Mouse (Mus musculus): ENCODE results near the gene Slc41a2. TPM values are rescaled to one million over a fixed set of nuclear protein-coding genes. Genes with fewer than 3 reads are reported as not detected.
A peak's percentile ranks its signal among the peaks of the same experiment; 100 is the strongest.

The Slc41a2 gene
- polyA plus RNA-seq, 1 experiment from 2014 or later = 5.5 TPM

DNA sequence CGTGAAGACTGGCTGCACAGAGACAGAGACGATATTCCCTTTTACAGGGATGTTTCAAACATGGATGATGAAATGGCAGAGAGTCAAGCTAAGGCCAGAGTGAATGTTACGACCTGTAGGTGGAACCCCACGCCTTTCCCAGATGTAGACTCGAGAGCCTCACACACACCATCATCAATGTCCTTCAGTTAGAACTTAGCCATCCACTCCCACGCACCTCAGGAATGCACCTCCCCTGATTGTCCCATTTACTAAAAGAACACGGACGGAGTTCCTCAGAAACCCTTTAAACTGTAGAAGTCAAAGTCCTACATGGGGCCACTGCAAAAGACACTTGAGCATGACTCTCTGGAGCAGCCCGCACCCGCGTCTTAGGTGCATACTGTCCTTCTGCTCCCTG lies 46.0 kb downstream of the Slc41a2 start:
- H3K27ac ChIP-seq = no peak overlapping the region
- WGBS = 90% methylated on average over 11 of the region's 11 CpGs
- ATAC-seq (ENCODE audit: low FRiP score) = no peak

DNA sequence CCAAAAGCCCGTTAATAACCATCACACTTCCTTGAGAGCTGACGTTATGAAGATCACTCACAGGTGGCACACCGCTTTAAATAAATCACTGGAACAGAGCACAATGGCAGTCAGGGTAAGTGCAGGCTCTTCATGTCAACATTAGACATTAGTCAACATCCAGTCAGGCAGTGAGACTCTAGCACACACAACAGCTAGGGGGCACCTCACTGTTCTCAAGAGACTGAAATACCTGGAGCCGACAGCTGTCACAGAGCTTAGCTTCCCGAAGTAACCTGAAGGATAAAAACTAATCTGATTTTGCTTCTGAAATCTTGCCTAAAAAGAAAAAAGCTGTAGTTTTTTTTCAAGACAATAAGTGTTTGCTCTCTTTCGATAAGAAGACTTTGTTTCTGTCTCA lies 49.9 kb downstream of the Slc41a2 start:
- Histone ChIP-seq H3K4me2 (no peak overlapping the region), H3K9ac (no peak overlapping the region), H3K4me3 (no peak overlapping the region), H3K27me3 (no peaks in the 10 kb centered on the region), H3K36me3 (peaks cover under 1% of the 10 kb centered on the region; the same call in 1 of the 2 replicates), H3K4me1 (replicated peaks) (0 out of 2 replicates have a peak, but pooled peaks cover 11% of the 10 kb centered on the region), H3K9me3 (no peaks in the 10 kb centered on the region), H3K27ac (no peak overlapping the region)
- no peak for ATAC-seq (ENCODE audit: low FRiP score)
- 71% methylated on average over 6 of the region's 6 CpGs for WGBS

More for the DNA sequence above, 46.0 kb downstream of the Slc41a2 start:
- Histone ChIP-seq H3K9me3 (no peaks in the 10 kb centered on the region), H3K4me3 (no peak overlapping the region), H3K36me3 (no peaks in the 10 kb centered on the region; the same call in 1 of the 2 replicates), H3K27me3 (peaks cover 6% of the 10 kb centered on the region; the same call in 1 of the 2 replicates), H3K4me1 (replicated peaks) (no peaks in the 10 kb centered on the region), H3K4me2 (no peak overlapping the region), H3K9ac (no peak overlapping the region)

DNA sequence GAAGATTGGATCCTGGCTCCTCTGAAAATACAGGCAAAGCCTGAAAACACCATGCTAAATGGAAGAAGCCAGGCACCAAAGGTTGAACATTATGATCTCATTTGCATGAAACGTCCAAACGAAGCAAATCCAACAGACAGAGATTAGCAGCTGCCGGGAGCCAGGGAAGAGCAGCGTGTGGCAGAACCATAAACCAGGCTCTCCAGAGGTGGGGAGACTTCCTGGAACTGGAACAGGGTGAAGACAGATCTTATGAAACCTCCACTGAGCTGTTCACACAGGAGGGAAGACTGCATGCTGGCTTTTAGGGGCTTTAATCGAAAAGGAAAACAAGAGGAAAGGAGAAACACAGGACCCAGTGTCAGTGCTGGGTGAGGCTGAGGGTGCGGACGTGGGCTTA lies 51.3 kb downstream of the Slc41a2 start:
- ATAC-seq (ENCODE audit: low FRiP score) = no peak
- 63% methylated on average over 7 of the region's 7 CpGs for WGBS
- Histone ChIP-seq H3K27ac (no peak overlapping the region; the same call in 1 of the 2 replicates), H3K36me3 (peaks cover 3% of the 10 kb centered on the region; the same call in 1 of the 2 replicates), H3K4me3 (no peak overlapping the region), H3K4me2 (no peak overlapping the region), H3K9ac (no peak overlapping the region), H3K27me3 (no peaks in the 10 kb centered on the region), H3K9me3 (no peaks in the 10 kb centered on the region), H3K4me1 (replicated peaks) (0 out of 2 replicates have a peak, but pooled peaks cover 11% of the 10 kb centered on the region)

DNA sequence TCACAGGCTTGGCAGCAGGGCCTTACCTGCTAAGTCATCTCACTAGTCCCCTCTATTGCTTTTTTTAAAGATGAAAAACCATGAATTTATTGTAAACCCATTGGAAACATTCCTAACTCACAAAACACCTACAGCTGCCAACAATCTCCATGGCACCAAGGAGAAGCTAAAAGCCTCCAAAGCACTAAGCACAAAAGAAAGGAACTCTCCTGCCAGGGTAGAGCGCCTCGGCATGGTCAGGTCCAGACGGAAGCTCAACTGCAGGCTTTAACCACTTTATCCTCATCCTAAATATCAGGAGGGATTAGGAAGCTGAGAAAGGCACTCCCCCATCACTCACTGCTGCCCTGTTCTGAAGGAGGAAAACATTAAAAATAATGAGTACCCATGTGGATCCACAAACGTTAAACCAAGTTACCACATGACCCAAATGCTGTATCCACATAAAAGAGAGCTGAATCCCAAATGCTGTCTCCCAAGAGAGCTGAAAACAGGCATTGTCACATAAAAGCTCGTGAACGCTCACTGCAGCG lies 51.9 kb downstream of the Slc41a2 start:
- Histone ChIP-seq H3K27me3 (no peaks in the 10 kb centered on the region), H3K27ac (no peak overlapping the region; the same call in 1 of the 2 replicates), H3K9me3 (no peaks in the 10 kb centered on the region), H3K4me1 (replicated peaks) (0 out of 2 replicates have a peak, but pooled peaks cover 11% of the 10 kb centered on the region), H3K36me3 (peaks cover 3% of the 10 kb centered on the region; the same call in 1 of the 2 replicates), H3K4me2 (no peak overlapping the region), H3K9ac (no peak overlapping the region), H3K4me3 (no peak overlapping the region)
- WGBS = 61% methylated on average over 7 of the region's 7 CpGs
- no peak for ATAC-seq (ENCODE audit: low FRiP score)

DNA sequence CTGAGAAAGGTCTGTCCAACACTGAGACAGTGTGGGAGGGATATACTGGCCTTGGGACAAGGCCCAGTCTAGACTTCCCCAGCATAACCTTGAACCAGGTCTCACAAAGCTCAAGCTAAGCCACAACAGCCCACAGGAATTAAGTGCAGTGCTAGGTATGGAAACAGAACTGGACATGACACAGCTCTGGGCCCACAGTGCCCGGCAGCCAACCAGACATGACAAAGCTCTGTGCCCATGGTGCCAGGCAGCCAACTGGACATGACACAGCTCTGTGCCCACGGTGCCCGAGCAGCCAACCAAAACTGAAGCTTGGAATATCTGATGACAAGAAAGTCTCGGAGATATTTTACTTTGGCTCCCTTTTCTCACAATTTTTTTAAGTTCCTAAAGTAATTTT lies 52.8 kb downstream of the Slc41a2 start:
- 95% methylated on average over 4 of the region's 4 CpGs for WGBS
- Histone ChIP-seq H3K4me3 (no peak overlapping the region), H3K36me3 (0 out of 2 replicates have a peak, but pooled peaks cover 3% of the 10 kb centered on the region), H3K9ac (no peak overlapping the region), H3K9me3 (no peaks in the 10 kb centered on the region), H3K27me3 (no peaks in the 10 kb centered on the region), H3K4me2 (no peak overlapping the region), H3K27ac (no peak overlapping the region), H3K4me1 (replicated peaks) (0 out of 2 replicates have a peak, but pooled peaks cover 11% of the 10 kb centered on the region)
- ATAC-seq (ENCODE audit: low FRiP score) = no peak

DNA sequence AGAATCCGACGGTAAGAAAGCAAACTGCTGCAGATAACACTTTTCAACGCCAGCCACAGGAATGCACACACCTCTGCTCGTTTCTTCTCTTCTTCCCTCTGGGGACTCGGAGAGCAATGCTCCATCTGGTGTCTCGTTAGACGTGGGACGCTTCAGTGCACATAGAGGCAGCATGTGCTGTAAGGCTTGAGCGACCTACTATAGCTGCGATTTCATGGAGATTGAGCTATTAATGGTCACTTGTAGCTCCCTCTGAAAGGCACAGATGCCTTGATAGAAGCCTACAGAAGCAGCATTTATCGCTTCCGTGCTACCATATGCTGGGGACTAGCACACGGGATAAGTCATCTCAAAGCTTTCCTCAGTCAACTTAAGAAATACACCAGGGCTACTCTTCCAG lies 71.0 kb downstream of the Slc41a2 start:
- 0 out of 2 replicates have a peak overlapping the region, but pooled peaks have one; percentile 5 for H3K27ac ChIP-seq
- 0 out of 2 replicates have a peak, but pooled peaks cover 5% of the 10 kb centered on the region for H3K27me3 ChIP-seq
- peak; percentile 80 for ATAC-seq (ENCODE audit: low FRiP score)
- no peaks in the 10 kb centered on the region for H3K36me3 ChIP-seq
- H3K9me3 ChIP-seq = no peaks in the 10 kb centered on the region
- WGBS = 26% methylated on average over 13 of the region's 13 CpGs
- H3K4me2 ChIP-seq = no peak overlapping the region
- H3K4me3 ChIP-seq = no peak overlapping the region
- no peak overlapping the region for H3K9ac ChIP-seq
- peaks cover 10% of the 10 kb centered on the region; the same call in 1 of the 2 replicates for H3K4me1 ChIP-seq (replicated peaks)

DNA sequence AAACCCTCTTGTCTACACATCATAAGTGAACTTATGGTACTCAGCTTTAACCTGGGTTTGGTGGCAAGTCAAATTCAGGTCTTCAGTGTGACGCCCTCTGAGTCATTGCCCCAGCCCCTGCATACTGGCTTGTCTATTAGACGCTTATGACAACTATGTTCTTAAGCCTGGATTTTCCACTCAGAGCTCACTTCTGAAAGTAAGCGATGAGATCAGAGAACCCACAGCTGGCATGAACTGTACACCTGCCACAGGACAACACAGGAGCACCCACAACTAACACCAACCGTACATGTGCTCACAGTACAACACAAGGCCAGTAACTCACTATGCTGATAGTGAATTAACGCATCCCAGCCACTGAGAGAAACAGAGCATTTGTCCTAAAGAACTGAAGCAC lies 71.4 kb downstream of the Slc41a2 start:
- 88% methylated on average over 5 of the region's 5 CpGs for WGBS
- H3K27ac ChIP-seq = 0 out of 2 replicates have a peak overlapping the region, but pooled peaks have one; percentile 5
- no peak for ATAC-seq (ENCODE audit: low FRiP score)
- H3K9ac ChIP-seq = no peak overlapping the region
- H3K27me3 ChIP-seq = 0 out of 2 replicates have a peak, but pooled peaks cover 5% of the 10 kb centered on the region
- H3K9me3 ChIP-seq = no peaks in the 10 kb centered on the region
- H3K4me2 ChIP-seq = no peak overlapping the region
- H3K36me3 ChIP-seq = no peaks in the 10 kb centered on the region
- peaks cover 10% of the 10 kb centered on the region; the same call in 1 of the 2 replicates for H3K4me1 ChIP-seq (replicated peaks)
- H3K4me3 ChIP-seq = no peak overlapping the region

DNA sequence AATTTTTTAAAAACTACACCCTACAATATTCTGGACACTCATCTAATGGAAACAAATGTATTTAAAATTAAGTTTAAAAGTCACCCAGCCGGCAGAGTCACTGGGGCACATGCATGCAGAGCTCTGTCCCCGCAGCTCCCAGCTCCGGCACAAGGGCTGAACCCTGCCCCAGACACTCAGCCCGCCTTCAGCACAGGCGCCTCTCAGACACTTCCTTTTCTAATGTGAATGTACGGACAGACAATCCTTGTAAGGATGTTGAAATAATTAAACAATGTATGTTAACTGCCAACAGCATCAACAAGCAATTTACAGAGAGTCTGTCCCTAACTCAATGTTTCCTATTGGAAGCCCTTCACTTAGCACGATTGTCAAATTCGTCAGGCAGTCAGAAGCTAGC lies 73.0 kb downstream of the Slc41a2 start:
- Histone ChIP-seq H3K27ac (no peak overlapping the region), H3K36me3 (no peaks in the 10 kb centered on the region), H3K27me3 (0 out of 2 replicates have a peak, but pooled peaks cover 5% of the 10 kb centered on the region), H3K4me3 (no peak overlapping the region), H3K9me3 (no peaks in the 10 kb centered on the region), H3K9ac (no peak overlapping the region), H3K4me2 (no peak overlapping the region), H3K4me1 (replicated peaks) (peaks cover 10% of the 10 kb centered on the region; the same call in 1 of the 2 replicates)
- WGBS = 64% methylated on average over 8 of the region's 8 CpGs
- no peak for ATAC-seq (ENCODE audit: low FRiP score)

DNA sequence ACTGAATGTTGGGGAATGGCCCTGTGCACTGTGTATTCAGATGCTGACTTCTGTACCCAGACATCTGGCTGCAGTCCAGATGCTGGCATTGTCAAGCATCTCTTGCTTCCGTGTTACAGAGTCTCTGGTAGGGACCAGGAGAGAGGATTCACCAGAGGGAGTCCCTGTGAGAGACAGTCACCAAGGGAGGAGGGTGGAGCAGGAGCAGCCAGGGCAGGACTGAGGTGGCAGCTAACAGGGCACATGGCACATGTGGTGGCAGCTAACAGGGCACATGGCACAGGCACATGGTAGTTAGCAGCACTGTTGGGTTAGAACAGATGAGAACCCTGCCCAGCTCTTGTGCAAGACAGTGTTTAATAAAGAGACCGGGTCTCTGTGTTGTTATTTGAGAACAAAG lies 73.6 kb downstream of the Slc41a2 start:
- Histone ChIP-seq H3K27ac (no peak overlapping the region), H3K27me3 (0 out of 2 replicates have a peak, but pooled peaks cover 5% of the 10 kb centered on the region), H3K9ac (peak overlapping the region; percentile 49; the same call in 1 of the 2 replicates), H3K4me1 (replicated peaks) (peaks cover 12% of the 10 kb centered on the region; the same call in 1 of the 2 replicates), H3K4me3 (no peak overlapping the region), H3K4me2 (no peak overlapping the region), H3K9me3 (no peaks in the 10 kb centered on the region), H3K36me3 (no peaks in the 10 kb centered on the region)
- 49% methylated on average over 2 of the region's 2 CpGs for WGBS
- ATAC-seq (ENCODE audit: low FRiP score) = no peak

DNA sequence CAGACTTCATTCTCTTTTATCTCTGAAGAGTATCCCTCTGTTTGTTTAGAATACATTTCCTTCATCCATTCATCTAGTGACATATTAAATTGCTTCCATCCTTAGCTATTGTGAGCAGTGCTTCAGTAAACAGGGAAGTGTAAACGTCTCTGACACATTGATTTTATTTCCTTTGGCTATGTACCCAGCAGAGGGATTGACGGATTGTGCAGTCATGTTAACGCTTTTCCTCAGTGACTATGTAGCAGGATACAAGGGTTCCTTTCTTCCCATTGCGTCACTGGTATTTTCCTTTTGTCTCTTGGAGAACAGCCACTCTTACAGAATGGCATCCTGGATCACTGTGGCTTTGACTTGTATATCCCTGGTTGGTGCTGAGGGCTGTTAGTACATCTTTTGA lies 76.4 kb downstream of the Slc41a2 start:
- H3K36me3 ChIP-seq = no peaks in the 10 kb centered on the region
- H3K4me2 ChIP-seq = no peak overlapping the region
- H3K4me3 ChIP-seq = no peak overlapping the region
- no peak overlapping the region for H3K9ac ChIP-seq
- no peak overlapping the region for H3K27ac ChIP-seq
- no peak for ATAC-seq (ENCODE audit: low FRiP score)
- 0 out of 2 replicates have a peak, but pooled peaks cover 9% of the 10 kb centered on the region for H3K4me1 ChIP-seq (replicated peaks)
- H3K27me3 ChIP-seq = 0 out of 2 replicates have a peak, but pooled peaks cover 5% of the 10 kb centered on the region
- no peaks in the 10 kb centered on the region for H3K9me3 ChIP-seq
- 43% methylated on average over 4 of the region's 4 CpGs for WGBS

DNA sequence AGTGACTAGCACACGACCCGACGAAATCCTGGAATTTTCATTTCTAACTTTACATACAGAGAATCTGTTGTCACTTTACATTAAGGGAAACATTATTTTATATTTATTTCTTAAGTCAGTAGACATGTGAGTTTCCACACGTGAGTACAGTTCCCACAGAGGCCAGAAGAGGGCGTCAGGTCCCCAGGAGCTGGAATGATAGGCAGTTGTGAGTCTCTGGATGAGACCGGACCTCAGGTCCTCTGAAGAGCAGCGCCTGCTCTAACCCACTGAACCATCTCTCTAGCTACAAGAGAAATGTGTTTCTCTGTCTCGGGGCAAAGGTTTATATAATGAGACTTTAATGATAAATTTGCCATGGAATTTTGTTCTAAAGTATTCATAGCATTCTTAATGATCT lies 86.3 kb downstream of the Slc41a2 start:
- peaks cover 5% of the 10 kb centered on the region for H3K36me3 ChIP-seq
- H3K9me3 ChIP-seq = no peaks in the 10 kb centered on the region
- ATAC-seq (ENCODE audit: low FRiP score) = no peak
- WGBS = 64% methylated on average over 8 of the region's 8 CpGs
- H3K27ac ChIP-seq = no peak overlapping the region
- H3K9ac ChIP-seq = no peak overlapping the region
- peaks cover 2% of the 10 kb centered on the region; the same call in 1 of the 2 replicates for H3K27me3 ChIP-seq
- no peak overlapping the region for H3K4me3 ChIP-seq
- H3K4me1 ChIP-seq (replicated peaks) = no peaks in the 10 kb centered on the region; the same call in 1 of the 2 replicates
- no peak overlapping the region for H3K4me2 ChIP-seq

DNA sequence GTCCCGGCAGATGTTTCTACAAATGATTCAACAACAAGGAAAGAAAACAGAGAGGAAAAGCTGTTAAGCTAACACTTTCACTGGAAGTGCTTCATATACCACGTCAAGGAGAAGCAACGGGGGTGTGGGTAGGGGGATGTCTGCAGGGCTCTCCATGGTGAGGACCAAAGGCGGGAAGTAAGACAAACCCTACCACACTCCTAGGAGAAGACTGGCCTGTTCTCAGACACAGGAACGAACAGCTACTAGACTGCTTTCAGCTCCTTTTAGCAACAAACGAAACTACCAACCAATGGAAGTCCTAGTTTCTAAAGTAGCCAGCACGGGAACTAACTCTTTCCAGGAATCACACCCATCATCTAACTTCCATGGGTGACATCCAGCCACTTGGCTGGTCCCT lies 89.6 kb downstream of the Slc41a2 start:
- no peaks in the 10 kb centered on the region for H3K27me3 ChIP-seq
- WGBS = 71% methylated on average over 7 of the region's 7 CpGs
- no peak overlapping the region for H3K27ac ChIP-seq

More for the DNA sequence above, 89.6 kb downstream of the Slc41a2 start:
- no peaks in the 10 kb centered on the region for H3K36me3 ChIP-seq
- peaks cover 10% of the 10 kb centered on the region for H3K4me1 ChIP-seq (replicated peaks)
- ATAC-seq (ENCODE audit: low FRiP score) = no peak
- no peak overlapping the region for H3K4me3 ChIP-seq
- H3K9me3 ChIP-seq = no peaks in the 10 kb centered on the region
- no peak overlapping the region for H3K9ac ChIP-seq
- no peak overlapping the region for H3K4me2 ChIP-seq

All from hindbrain, embryonic 13.5 days (tissue).